Mouse (Mus musculus): Measurements from ENCODE around the gene Ttf1.

The Ttf1 gene

GRCm38 (mm10) chr2:29124936-29125701 is 65.1 kb downstream of the Ttf1 start:
- peak; percentile 100 for DNase-seq (ENCODE audit: low read depth)

DNA sequence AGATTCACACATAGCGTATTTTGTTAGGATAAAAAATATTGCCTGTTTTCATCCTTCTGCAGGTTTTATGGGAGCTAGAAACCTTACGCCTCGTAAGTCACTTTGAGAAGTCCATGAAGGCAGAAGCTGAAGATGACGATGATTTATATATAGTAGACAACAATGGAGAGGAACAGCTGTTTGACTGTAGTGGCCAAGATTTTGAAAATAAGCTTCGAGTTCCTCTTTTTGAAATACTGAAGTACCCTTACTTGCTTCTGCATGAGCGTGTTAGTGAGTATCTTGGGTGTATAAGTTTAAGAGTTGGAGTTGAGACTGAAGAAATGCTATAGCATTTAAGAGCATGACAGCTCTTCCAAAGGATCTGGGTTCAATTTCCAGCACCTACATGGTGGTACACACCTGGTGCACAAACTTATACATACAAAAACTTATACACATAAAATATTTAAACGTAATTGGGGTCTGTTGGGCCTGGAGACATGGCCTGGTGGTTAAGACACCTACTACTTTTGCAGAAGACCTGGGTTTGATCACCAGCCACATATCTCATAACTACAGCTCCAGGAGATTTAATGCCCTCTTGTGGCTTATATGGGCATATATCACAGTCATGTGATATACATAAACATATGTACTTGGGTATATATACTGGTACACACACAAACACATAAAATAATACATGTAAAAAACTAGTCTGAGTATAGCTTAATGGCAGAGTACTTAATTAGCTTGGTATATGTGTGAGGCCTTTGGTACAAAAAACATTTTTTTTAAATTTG is 70.2 kb downstream of the Ttf1 start:
- DNase-seq (ENCODE audit: low read depth): peak; percentile 52

DNA sequence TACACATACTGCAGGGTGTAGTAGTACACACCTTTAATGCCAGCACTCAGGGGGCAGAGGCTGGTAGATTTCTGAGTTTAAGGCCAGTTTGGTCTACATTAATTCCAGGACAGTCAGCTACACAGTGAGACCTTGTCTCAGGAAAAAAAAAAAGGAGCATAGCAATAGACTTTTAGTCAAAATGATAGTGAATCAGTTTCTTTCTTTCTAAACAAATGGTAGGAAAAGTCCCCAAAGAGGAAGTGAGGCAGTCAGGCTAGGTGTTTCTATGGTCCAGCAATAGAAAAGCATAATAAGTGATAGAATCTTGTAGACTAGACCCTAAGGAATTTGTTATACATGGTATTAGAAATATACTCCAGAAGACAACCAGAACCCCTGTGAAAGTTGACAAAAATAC is 75.1 kb downstream of the Ttf1 start:
- DNase-seq (ENCODE audit: low read depth): no peak
